28 mouse cellular contexts compared by ENCODE assay signal in the genomic region with DNA sequence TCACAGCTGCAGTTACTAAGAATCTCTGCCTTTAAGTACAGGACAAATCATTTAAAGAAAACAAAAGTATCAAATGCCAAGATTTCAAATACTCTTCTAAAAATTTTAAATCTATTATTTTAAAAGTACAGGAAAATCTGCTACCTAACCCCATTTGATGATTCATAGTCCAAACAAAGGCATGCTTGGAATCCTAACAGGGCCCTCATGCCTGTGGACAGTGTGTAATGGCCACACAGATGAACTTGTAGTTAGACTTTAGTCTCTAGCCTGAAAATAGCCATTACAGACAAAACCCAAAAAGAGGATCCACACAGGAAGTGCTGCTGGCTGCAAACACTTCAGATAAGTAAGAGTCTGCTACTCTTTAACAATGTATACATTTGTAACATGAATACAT. TPM values are rescaled to one million over a fixed set of nuclear protein-coding genes. Genes with fewer than 3 reads are reported as not detected.
DNase-seq lines count a peak whose midpoint lies in the region; ATAC-seq and TF ChIP-seq lines count a peak whose summit lies in the region.
"Had no signal": no experiment of that assay in that cellular context is flagged by ENCODE, and none has a peak within 500 bp of the region (broad histone marks: within the 10 kb centered on the region; RNA-seq: fewer than 3 reads in every experiment).

No protein-coding gene starts in this region.

- ATAC-seq in kidney, embryonic 16.5 days (ENCODE audit: low FRiP score, low TSS enrichment): no peak
- ATAC-seq: activated CD4-positive, CD25-positive, alpha-beta regulatory T cell, adult 4 months; CD4-positive, CD25-positive, alpha-beta regulatory T cell, adult 4 months; forebrain, embryonic 14.5 days; forebrain, embryonic 16.5 days; Patski had no signal

- no peak overlapping the region for H3K27ac ChIP-seq in kidney, adult 2 months (ENCODE audit: insufficient read depth, low read depth, low read length)
- no peak overlapping the region for H3K27ac ChIP-seq in kidney, embryonic 16.5 days (ENCODE audit: low read length)
- peak overlapping the region; percentile 47 for H3K27ac ChIP-seq in embryonic fibroblast, embryonic 13.5 days (ENCODE audit: insufficient read depth, low read length)
- H3K27ac ChIP-seq in midbrain, embryonic 10.5 days (replicated peaks): no peak overlapping the region
- H3K27ac ChIP-seq: embryonic facial prominence, embryonic 13.5 days; embryonic facial prominence, embryonic 15.5 days; forebrain, embryonic 10.5 days; forebrain, embryonic 12.5 days had no signal

- H3K27me3 ChIP-seq in kidney, adult 2 months (replicated peaks; ENCODE audit: control insufficient read depth, insufficient read depth, low read length): no peaks in the 10 kb centered on the region
- H3K27me3 ChIP-seq in kidney, embryonic 16.5 days (ENCODE audit: insufficient read depth, low read length): no peaks in the 10 kb centered on the region
- H3K27me3 ChIP-seq in midbrain, embryonic 10.5 days (ENCODE audit: low read depth, poor library complexity, severe bottlenecking): no peaks in the 10 kb centered on the region
- H3K27me3 ChIP-seq: CH12.LX; embryonic facial prominence, embryonic 13.5 days; embryonic facial prominence, embryonic 15.5 days; forebrain, embryonic 12.5 days; Patski had no signal

- no peak overlapping the region for H3K9ac ChIP-seq in kidney, embryonic 16.5 days (replicated peaks; ENCODE audit: low read length)
- H3K9ac ChIP-seq: embryonic facial prominence, embryonic 13.5 days; embryonic facial prominence, embryonic 15.5 days; forebrain, embryonic 12.5 days had no signal

- peak; percentile 10 for DNase-seq in kidney, adult 2 months
- DNase-seq in Muller cell, postnatal 12 days (ENCODE audit: inconsistent ontology term): peak; percentile 60
- DNase-seq in midbrain, embryonic 10.5 days (ENCODE audit: low spot score): no peak
- DNase-seq in cerebellum, adult 9-10 months: no peak
- no peak for DNase-seq in left cerebral cortex, postnatal 14 days (ENCODE audit: low spot score in 2 of 2)
- DNase-seq: adrenal gland, adult 8-10 months; adrenal gland, postnatal 14 days; adrenal gland, postnatal 36 days; B cell, adult 2 months; cerebellum, adult 11-12 months; cerebellum, adult 2 months; cerebellum, adult 9-11 months; cerebellum, postnatal 14 days; cerebellum, postnatal 36 days; embryo, embryonic 11 days had no signal

- no peak for TF ChIP-seq CTCF in kidney, adult 2 months (conservative IDR thresholded peaks at IDR 0.05; ENCODE audit: insufficient read depth, insufficient read length, low read depth, low read length)
- TF ChIP-seq CTCF in embryonic fibroblast, embryonic 13.5 days (IDR thresholded peaks at IDR 0.05; ENCODE audit: borderline replicate concordance, insufficient read depth, low read length): no peak

- H3K4me3 ChIP-seq in kidney, adult 2 months (ENCODE audit: insufficient read depth, low read depth, low read length): no peak overlapping the region
- no peak overlapping the region for H3K4me3 ChIP-seq in kidney, embryonic 16.5 days (ENCODE audit: low read length)
- no peak overlapping the region for H3K4me3 ChIP-seq in embryonic fibroblast, embryonic 13.5 days (ENCODE audit: insufficient read depth, low read length)
- H3K4me3 ChIP-seq in midbrain, embryonic 10.5 days: no peak overlapping the region
- H3K4me3 ChIP-seq: embryonic facial prominence, embryonic 13.5 days; embryonic facial prominence, embryonic 15.5 days; forebrain, embryonic 10.5 days; forebrain, embryonic 12.5 days had no signal

- TF ChIP-seq POLR2A in kidney, adult 2 months (IDR thresholded peaks at IDR 0.05; ENCODE audit: low read depth, low read length): no peak
- TF ChIP-seq POLR2A in embryonic fibroblast, embryonic 13.5 days (IDR thresholded peaks at IDR 0.05; ENCODE audit: low read depth, low read length): no peak

- peaks cover 8% of the 10 kb centered on the region for H3K36me3 ChIP-seq in kidney, adult 2 months (ENCODE audit: control insufficient read depth, insufficient read depth, low read length)
- H3K36me3 ChIP-seq in kidney, embryonic 16.5 days (ENCODE audit: insufficient read depth, low read length): peaks cover 57% of the 10 kb centered on the region
- H3K36me3 ChIP-seq in midbrain, embryonic 10.5 days: peaks cover 97% of the 10 kb centered on the region

- no peaks in the 10 kb centered on the region for H3K9me3 ChIP-seq in kidney, embryonic 16.5 days (ENCODE audit: low read length)
- no peaks in the 10 kb centered on the region for H3K9me3 ChIP-seq in midbrain, embryonic 10.5 days (replicated peaks)
- H3K9me3 ChIP-seq: embryonic facial prominence, embryonic 13.5 days; embryonic facial prominence, embryonic 15.5 days; forebrain, embryonic 10.5 days; forebrain, embryonic 12.5 days; G1E had no signal

- H3K4me2 ChIP-seq in kidney, embryonic 16.5 days (replicated peaks; ENCODE audit: low read depth, low read length): no peak overlapping the region
- H3K4me2 ChIP-seq: embryonic facial prominence, embryonic 13.5 days; embryonic facial prominence, embryonic 15.5 days; forebrain, embryonic 12.5 days had no signal

- intact Hi-C loops in left cerebral cortex, postnatal 14 days (cut with DNase I): no loop called here

- H3K4me1 ChIP-seq in kidney, adult 2 months (ENCODE audit: control insufficient read depth, insufficient read depth, low read length): no peaks in the 10 kb centered on the region
- H3K4me1 ChIP-seq in kidney, embryonic 16.5 days (ENCODE audit: insufficient read depth, low read length): no peaks in the 10 kb centered on the region
- peaks cover 2% of the 10 kb centered on the region; the same call in 1 of the 2 replicates for H3K4me1 ChIP-seq in embryonic fibroblast, embryonic 13.5 days (ENCODE audit: control insufficient read depth, insufficient read depth, low read length)
- H3K4me1 ChIP-seq in midbrain, embryonic 10.5 days: no peaks in the 10 kb centered on the region
- H3K4me1 ChIP-seq: embryonic facial prominence, embryonic 13.5 days; embryonic facial prominence, embryonic 15.5 days; forebrain, embryonic 10.5 days; forebrain, embryonic 12.5 days had no signal

RNA-seq across cellular contexts. Expression of a gene that starts 28.5 kb away (rescaled TPM):
- polyA plus RNA-seq in kidney, adult 2 months (2012; rRNA removed): 3.6 and 4.8 TPM in 2 replicates
- polyA plus RNA-seq in kidney, embryonic 16.5 days (2015; fragmentation: Nextera tagmentation; extraction: Ambion mirVana): 40.0 and 40.4 TPM in 2 replicates
- 38.0 and 39.6 TPM in 2 replicates for polyA plus RNA-seq in embryonic fibroblast, embryonic 13.5 days (2011; ENCODE audit: insufficient read length, low read depth, missing spikeins)
- polyA plus RNA-seq in midbrain, embryonic 10.5 days (2016; fragmentation: Nextera tagmentation; extraction: Ambion mirVana): 48.0 and 48.7 TPM in 2 replicates
- 10 to 100 TPM; 25.2 to 28.0 TPM for total RNA-seq in left cerebral cortex, postnatal 14 days (2021)

Comparison
In these comparisons a context has a peak if more than half of its experiments do, and no peak if none do; other contexts are left out.
1. DNase-seq: peak in kidney, adult 2 months (single experiment) and Muller cell, postnatal 12 days (single experiment); none in midbrain, embryonic 10.5 days (single experiment), cerebellum, adult 9-10 months (single experiment) and left cerebral cortex, postnatal 14 days (0 of 2).